ENCODE assay signal across 10 mouse cellular contexts in the genomic region with DNA sequence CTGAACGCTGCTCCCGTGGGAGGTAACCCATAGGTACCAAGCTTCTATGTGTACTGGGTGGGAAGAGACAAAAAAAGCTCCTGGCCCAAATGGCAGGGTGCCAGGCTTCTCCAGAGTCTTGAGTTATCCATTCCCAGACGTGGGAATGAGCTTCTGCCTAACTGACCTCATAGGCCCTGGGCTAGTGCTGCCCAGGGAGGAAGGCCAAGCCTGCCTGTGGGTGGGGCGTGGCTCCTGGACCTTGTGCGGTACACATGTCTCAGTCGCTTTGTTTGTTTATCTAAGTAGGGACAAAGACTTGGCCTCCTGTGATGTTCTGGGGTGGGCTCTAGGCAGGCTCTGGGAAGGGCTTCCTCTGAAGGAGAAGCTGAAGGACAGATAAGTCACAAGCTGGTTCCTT. TPM values are rescaled to one million over a fixed set of nuclear protein-coding genes. Genes with fewer than 3 reads are reported as not detected.
DNase-seq lines count a peak whose midpoint lies in the region.
"Had no signal": no experiment of that assay in that cellular context is flagged by ENCODE, and none has a peak within 500 bp of the region (broad histone marks: within the 10 kb centered on the region; RNA-seq: fewer than 3 reads in every experiment).

No protein-coding gene starts in this region.

- H3K9me3 ChIP-seq in limb, embryonic 10.5 days (replicated peaks) = no peaks in the 10 kb centered on the region
- H3K9me3 ChIP-seq: limb, embryonic 13.5 days; neural tube, embryonic 13.5 days had no signal

- no peaks in the 10 kb centered on the region for H3K27me3 ChIP-seq in limb, embryonic 10.5 days (ENCODE audit: low read depth, poor library complexity, severe bottlenecking)
- H3K27me3 ChIP-seq: limb, embryonic 13.5 days; neural tube, embryonic 13.5 days had no signal

- no peak overlapping the region for H3K27ac ChIP-seq in limb, embryonic 10.5 days
- H3K27ac ChIP-seq: limb, embryonic 13.5 days; neural tube, embryonic 13.5 days had no signal

- peaks cover 25% of the 10 kb centered on the region for H3K4me1 ChIP-seq in limb, embryonic 10.5 days

- 53% methylated on average over 6 of the region's 6 CpGs for WGBS in limb, embryonic 10.5 days

- no peaks in the 10 kb centered on the region for H3K36me3 ChIP-seq in limb, embryonic 10.5 days
- H3K36me3 ChIP-seq: limb, embryonic 13.5 days; neural tube, embryonic 13.5 days had no signal

- no peak overlapping the region for H3K4me3 ChIP-seq in limb, embryonic 10.5 days
- H3K4me3 ChIP-seq: limb, embryonic 13.5 days; neural tube, embryonic 13.5 days had no signal

- DNase-seq in embryo, embryonic 10 days (ENCODE audit: low spot score) = peak; percentile 38
- no peak for DNase-seq in embryo, embryonic 10.5 days (ENCODE audit: low spot score)
- DNase-seq in 3T3-L1 (ENCODE audit: low read depth, low spot score) = peak; percentile 12
- peak; percentile 30 for DNase-seq in gastrocnemius, postnatal 10 days
- DNase-seq in kidney, postnatal 25 days = peak; percentile 87 to 91
- DNase-seq in limb, embryonic 10.5 days (ENCODE audit: low spot score) = no peak
- no peak for DNase-seq in thymus, postnatal 14 days
- no peak for DNase-seq in adrenal gland, adult 18-20 months (ENCODE audit: low spot score in 2 of 2)

RNA-seq across cellular contexts. Expression of a gene that starts 11.2 kb away (rescaled TPM):
- total RNA-seq in gastrocnemius, postnatal 10 days (2021) = 10 to 100 TPM; 11.8 to 12.1 TPM
- 0.20 and 0.97 TPM in 2 replicates for polyA plus RNA-seq in limb, embryonic 10.5 days (2016; fragmentation: Nextera tagmentation; extraction: Ambion mirVana)
- 1 to 10 TPM; 3.5 to 4.9 TPM for total RNA-seq in adrenal gland, adult 18-20 months (2021)

RNA-seq across cellular contexts. Expression of a gene that starts 52.6 kb away (rescaled TPM):
- total RNA-seq in gastrocnemius, postnatal 10 days (2021) = 10 to 100 TPM in 1 of 2 experiments, 1 to 10 TPM in 1; 9.3 to 12.4 TPM
- polyA plus RNA-seq in limb, embryonic 10.5 days (2016; fragmentation: Nextera tagmentation; extraction: Ambion mirVana) = 91.5 and 103 TPM in 2 replicates
- total RNA-seq in adrenal gland, adult 18-20 months (2021) = 1 to 10 TPM; 8.8 to 9.9 TPM

Comparison
In these comparisons a context has a peak if more than half of its experiments do, and no peak if none do; other contexts are left out.
1. DNase-seq: peak in embryo, embryonic 10 days (single experiment), 3T3-L1 (single experiment), gastrocnemius, postnatal 10 days (single experiment) and kidney, postnatal 25 days (2 of 2); none in embryo, embryonic 10.5 days (single experiment), limb, embryonic 10.5 days (single experiment), thymus, postnatal 14 days (single experiment) and adrenal gland, adult 18-20 months (0 of 2).